Mouse (Mus musculus): Measurements from ENCODE around the gene Zic2. TPM values are rescaled to one million over a fixed set of nuclear protein-coding genes. Genes with fewer than 3 reads are reported as not detected.
A peak's percentile ranks its signal among the peaks of the same experiment; 100 is the strongest.

Gene Zic2
- polyA plus RNA-seq, 1 experiment = 66.8 TPM

DNA sequence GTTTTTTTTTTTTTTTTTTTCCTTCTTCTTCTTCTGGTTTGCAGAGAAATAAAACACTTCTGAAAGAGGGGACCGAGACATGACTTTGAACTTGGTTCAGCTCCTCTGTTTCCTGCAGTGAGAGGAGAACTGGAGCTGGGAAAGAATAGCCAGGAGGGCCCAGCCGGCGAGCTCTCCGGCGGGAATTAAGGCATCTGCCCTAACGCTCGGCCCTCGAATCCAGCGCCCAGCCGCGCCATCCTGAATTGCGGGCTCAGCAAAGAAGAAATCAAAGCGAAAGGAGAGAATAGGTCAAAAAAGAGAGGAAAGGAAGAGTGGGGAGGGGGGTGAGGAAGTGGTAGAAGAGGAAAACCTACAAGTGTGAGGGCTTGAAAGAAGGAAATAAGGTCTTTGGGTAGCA lies 3.1 kb upstream of the Zic2 start:
- DNase-seq (ENCODE audit: low read depth) = peak; percentile 77
- TF ChIP-seq POLR2A (IDR thresholded peaks at IDR 0.05; ENCODE audit: borderline replicate concordance, extremely low read depth, insufficient read depth, insufficient read length, poor library complexity, severe bottlenecking) = no peak
- TF ChIP-seq CTCF (IDR thresholded peaks at IDR 0.05; ENCODE audit: borderline replicate concordance, extremely low read depth, insufficient read depth, insufficient read length) = no peak

DNA sequence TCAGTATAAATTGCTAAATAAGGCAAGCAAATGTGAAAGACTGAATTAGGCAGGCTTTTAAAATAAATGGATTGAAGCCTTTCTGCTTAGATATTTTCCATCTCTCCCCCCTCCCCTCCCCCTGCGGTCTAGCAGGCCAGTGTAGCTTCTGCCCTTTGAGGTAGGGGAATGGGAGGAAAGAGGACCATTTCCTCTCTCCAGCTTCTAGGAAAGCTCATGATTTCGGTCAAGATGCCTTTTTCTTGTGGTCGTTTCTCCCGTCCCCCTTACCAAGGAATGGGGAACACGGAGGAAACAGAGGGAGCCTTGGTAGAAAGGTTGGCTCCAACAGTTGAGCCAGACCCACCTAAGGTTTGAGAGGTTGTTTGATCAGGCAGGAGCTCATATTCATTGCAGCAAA lies 2.6 kb upstream of the Zic2 start:
- TF ChIP-seq CTCF (IDR thresholded peaks at IDR 0.05; ENCODE audit: borderline replicate concordance, extremely low read depth, insufficient read depth, insufficient read length) (no peak), POLR2A (IDR thresholded peaks at IDR 0.05; ENCODE audit: borderline replicate concordance, extremely low read depth, insufficient read depth, insufficient read length, poor library complexity, severe bottlenecking) (no peak)
- DNase-seq (ENCODE audit: low read depth) = peak; percentile 55

DNA sequence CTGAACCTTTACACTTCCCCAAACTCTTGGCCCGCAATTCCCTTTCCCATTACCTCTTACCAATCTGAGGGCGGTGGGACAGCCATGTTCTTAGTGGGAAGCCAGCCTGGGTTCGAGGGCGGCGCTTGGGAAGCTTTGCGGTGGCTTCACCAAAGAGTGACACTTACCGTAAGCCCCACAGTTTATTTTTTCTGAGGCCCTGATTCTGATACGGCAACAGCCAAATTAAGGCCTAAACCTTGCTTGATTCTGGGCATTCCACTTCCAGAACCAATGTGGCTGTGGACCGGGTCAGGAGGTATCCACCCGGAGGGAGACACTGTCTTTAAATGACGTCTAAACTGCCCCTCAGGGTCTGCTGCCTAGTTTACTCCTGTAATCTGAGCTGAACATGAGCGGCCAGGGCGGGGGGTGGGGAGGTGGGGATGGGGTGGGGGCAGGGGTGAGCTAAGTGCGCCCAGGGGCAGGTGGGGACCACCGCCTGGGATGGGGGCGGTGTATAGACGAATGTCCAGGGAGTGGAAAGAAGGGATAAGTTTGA lies 2.0 kb upstream of the Zic2 start:
- peak; percentile 63 for DNase-seq (ENCODE audit: low read depth)

DNA sequence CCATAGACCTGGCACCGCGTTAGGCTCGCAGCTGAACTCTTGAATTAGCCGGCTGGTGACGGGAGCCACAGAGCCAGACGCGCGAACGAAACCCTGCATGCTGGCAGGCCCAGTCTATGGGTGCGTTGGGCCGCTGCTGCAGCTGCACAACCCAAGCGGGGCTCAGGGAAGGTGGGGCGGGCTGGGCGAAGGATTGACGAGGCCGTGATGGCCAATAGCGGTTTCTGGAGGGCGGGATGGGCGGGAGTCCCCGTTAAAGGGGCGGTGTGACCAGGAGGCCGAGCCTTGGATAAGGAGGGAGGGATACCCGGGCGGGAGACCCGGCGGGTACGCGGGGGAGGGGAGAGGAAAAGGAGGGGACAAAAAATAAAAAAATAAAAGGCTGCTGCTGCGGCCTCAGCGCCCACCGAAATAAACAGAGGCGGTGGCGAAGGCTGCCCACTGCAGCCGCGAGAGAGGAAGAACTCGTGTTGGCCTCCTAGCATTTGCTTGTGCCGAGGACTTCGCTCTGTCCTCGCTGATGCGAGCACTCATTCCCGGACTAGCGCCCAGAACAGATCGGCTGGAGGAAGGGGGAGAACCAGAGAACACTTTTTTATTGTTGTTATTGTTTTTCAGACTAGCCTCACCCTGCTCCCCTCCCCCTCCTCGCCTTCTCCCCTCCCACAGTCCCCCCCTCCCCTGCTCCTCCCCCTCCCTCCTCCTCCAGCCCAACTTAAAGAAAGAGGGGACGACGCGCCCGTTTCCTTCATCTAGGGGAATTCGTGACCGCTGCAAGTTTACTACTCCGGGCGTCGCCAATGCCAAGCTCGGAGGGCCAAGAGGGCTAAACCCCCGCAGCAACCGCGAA lies 969 bp upstream of the Zic2 start:
- TF ChIP-seq CTCF (IDR thresholded peaks at IDR 0.05; ENCODE audit: borderline replicate concordance, extremely low read depth, insufficient read depth, insufficient read length) (no peak), POLR2A (IDR thresholded peaks at IDR 0.05; ENCODE audit: borderline replicate concordance, extremely low read depth, insufficient read depth, insufficient read length, poor library complexity, severe bottlenecking) (peak; percentile 24; the same call in 1 of the 2 replicates)
- peak; percentile 96 for DNase-seq (ENCODE audit: low read depth)

More for the DNA sequence above, 2.0 kb upstream of the Zic2 start:
- no peak for TF ChIP-seq POLR2A (IDR thresholded peaks at IDR 0.05; ENCODE audit: borderline replicate concordance, extremely low read depth, insufficient read depth, insufficient read length, poor library complexity, severe bottlenecking)
- TF ChIP-seq CTCF (IDR thresholded peaks at IDR 0.05; ENCODE audit: borderline replicate concordance, extremely low read depth, insufficient read depth, insufficient read length) = no peak

DNA sequence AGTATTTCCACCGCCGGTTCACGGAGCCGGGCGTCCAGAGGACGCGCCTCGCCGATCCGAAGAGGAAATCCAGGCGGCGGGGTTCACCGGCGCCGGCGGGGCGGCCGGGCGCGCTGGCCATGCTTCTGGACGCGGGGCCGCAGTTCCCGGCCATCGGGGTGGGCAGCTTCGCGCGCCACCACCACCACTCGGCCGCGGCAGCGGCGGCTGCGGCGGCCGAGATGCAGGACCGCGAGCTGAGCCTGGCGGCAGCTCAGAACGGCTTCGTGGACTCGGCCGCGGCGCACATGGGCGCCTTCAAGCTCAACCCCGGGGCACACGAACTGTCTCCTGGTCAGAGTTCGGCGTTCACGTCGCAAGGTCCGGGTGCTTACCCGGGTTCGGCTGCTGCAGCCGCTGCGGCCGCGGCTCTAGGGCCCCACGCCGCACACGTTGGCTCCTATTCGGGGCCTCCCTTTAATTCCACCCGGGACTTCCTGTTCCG lies 364 bp downstream of the Zic2 start:
- peak; percentile 62 for DNase-seq (ENCODE audit: low read depth)
- TF ChIP-seq CTCF (IDR thresholded peaks at IDR 0.05; ENCODE audit: borderline replicate concordance, extremely low read depth, insufficient read depth, insufficient read length) (no peak), POLR2A (IDR thresholded peaks at IDR 0.05; ENCODE audit: borderline replicate concordance, extremely low read depth, insufficient read depth, insufficient read length, poor library complexity, severe bottlenecking) (no peak)

DNA sequence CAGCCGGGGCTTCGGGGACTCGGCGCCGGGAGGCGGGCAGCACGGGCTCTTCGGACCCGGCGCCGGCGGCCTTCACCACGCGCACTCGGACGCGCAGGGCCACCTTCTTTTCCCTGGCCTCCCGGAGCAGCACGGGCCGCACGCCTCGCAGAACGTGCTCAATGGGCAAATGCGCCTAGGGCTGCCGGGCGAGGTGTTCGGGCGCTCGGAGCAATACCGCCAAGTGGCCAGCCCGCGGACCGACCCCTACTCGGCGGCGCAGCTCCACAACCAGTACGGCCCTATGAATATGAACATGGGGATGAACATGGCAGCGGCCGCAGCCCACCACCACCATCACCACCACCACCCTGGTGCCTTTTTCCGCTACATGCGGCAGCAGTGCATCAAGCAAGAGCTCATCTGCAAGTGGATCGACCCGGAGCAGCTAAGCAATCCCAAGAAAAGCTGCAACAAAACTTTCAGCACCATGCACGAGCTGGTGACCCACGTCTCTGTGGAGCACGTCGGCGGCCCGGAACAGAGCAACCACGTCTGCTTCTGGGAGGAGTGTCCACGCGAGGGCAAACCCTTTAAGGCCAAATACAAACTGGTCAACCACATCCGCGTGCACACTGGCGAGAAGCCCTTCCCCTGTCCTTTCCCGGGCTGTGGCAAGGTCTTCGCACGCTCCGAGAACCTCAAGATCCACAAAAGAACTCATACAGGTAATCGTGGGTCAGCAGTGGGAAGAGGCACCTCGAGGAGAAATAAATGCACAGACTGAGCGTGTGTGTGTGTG lies 996 bp downstream of the Zic2 start:
- peak; percentile 66 for DNase-seq (ENCODE audit: low read depth)
- TF ChIP-seq POLR2A (IDR thresholded peaks at IDR 0.05; ENCODE audit: borderline replicate concordance, extremely low read depth, insufficient read depth, insufficient read length, poor library complexity, severe bottlenecking) (no peak), CTCF (IDR thresholded peaks at IDR 0.05; ENCODE audit: borderline replicate concordance, extremely low read depth, insufficient read depth, insufficient read length) (no peak)

DNA sequence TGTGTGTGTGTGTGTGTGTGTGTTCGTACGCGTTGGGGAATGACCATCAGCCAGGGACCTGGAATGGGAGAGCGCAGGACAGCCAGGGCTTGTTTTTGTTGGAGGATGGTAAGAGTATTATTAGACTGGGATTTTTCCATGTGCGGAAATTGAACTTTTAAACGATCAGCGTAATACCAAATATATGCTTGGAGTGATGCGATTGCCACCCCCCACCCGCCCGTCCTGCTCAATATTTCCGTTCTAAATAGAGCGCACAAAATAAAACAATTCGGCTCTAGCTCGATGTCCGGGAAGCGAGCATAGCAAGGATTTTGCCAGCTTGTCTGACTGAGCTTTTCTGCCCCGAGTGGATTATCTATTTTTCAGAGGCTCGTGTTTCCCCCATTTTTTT lies 1.6 kb downstream of the Zic2 start:
- peak; percentile 50 for DNase-seq (ENCODE audit: low read depth)
- no peak for TF ChIP-seq CTCF (IDR thresholded peaks at IDR 0.05; ENCODE audit: borderline replicate concordance, extremely low read depth, insufficient read depth, insufficient read length)
- no peak for TF ChIP-seq POLR2A (IDR thresholded peaks at IDR 0.05; ENCODE audit: borderline replicate concordance, extremely low read depth, insufficient read depth, insufficient read length, poor library complexity, severe bottlenecking)

DNA sequence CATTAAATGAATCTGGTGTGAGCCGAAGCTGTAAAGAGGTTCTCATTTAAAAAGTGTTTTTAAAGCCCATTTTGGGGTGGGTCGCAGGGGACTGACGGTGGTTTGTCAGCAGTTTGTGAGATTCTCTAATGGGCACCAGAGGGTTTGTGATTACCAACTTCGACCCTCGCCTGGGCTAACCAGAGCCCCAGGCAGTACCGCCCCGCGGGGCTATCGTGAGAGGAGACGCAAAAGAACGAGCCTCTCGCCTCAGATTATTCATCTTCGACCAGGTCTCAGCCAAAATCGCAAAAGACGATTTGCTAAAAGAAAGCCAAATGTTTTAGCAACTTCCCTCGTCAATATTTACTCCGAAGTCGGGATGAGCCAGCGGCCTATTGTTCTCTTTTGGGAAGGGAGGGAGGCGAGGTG lies 2.0 kb downstream of the Zic2 start:
- TF ChIP-seq POLR2A (IDR thresholded peaks at IDR 0.05; ENCODE audit: borderline replicate concordance, extremely low read depth, insufficient read depth, insufficient read length, poor library complexity, severe bottlenecking) (no peak), CTCF (IDR thresholded peaks at IDR 0.05; ENCODE audit: borderline replicate concordance, extremely low read depth, insufficient read depth, insufficient read length) (no peak)
- DNase-seq (ENCODE audit: low read depth) = peak; percentile 65

DNA sequence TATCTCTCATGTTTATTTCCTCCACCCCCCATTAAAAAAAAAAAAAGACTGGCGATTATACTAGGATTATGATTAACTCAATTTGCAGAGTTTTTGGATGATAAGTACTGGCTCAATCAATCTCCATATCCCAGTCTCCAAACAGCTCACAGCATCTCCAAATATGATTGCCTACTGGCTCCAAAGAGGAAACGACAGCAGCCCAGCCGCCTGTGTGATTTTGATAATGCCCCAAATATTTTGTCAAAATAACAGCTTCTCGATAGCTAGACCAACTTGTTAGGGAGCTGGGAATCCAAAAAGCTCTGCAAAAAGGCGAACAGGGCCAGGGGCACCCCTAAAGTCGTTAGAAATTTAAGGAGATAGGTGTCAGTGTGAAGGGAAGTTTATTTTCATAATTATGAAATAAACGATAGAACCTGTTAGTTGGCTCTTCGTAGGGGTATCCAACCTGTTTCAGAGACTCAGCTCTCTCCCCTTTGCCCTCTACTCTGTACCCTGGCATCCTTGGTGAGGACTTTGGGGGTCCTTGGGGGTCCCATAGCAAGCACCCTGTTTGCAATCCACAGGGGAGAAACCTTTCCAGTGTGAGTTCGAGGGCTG lies 2.8 kb downstream of the Zic2 start:
- no peak for TF ChIP-seq CTCF (IDR thresholded peaks at IDR 0.05; ENCODE audit: borderline replicate concordance, extremely low read depth, insufficient read depth, insufficient read length)
- TF ChIP-seq POLR2A (IDR thresholded peaks at IDR 0.05; ENCODE audit: borderline replicate concordance, extremely low read depth, insufficient read depth, insufficient read length, poor library complexity, severe bottlenecking) = no peak
- DNase-seq (ENCODE audit: low read depth) = peak; percentile 58

DNA sequence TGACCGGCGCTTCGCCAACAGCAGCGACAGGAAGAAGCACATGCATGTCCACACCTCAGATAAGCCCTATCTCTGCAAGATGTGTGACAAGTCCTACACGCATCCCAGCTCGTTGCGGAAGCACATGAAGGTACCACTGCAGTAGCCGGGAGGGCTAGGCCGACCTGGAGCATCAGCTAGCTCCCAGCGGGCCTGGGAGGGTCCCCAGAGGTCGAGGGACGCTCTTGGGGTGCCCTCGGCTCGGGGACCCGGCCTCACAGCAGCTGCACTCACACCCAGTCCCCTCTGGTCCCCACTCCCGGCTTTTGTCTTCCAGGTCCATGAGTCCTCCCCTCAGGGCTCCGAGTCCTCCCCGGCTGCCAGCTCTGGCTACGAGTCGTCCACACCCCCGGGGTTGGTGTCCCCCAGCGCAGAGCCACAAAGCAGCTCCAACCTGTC lies 3.4 kb downstream of the Zic2 start:
- no peak for TF ChIP-seq POLR2A (IDR thresholded peaks at IDR 0.05; ENCODE audit: borderline replicate concordance, extremely low read depth, insufficient read depth, insufficient read length, poor library complexity, severe bottlenecking)
- TF ChIP-seq CTCF (IDR thresholded peaks at IDR 0.05; ENCODE audit: borderline replicate concordance, extremely low read depth, insufficient read depth, insufficient read length) = no peak
- peak; percentile 73 for DNase-seq (ENCODE audit: low read depth)
